Mouse (Mus musculus) right cerebral cortex, postnatal 4 days (tissue): ENCODE measurements around the gene Il13ra1.
A peak's percentile ranks its signal among the peaks of the same experiment; 100 is the strongest.

Experiments used
- DNase-seq: peaks from one replicate; pipeline ENCODE4 v3.0.0-alpha.2; 2022

Gene Il13ra1

DNA sequence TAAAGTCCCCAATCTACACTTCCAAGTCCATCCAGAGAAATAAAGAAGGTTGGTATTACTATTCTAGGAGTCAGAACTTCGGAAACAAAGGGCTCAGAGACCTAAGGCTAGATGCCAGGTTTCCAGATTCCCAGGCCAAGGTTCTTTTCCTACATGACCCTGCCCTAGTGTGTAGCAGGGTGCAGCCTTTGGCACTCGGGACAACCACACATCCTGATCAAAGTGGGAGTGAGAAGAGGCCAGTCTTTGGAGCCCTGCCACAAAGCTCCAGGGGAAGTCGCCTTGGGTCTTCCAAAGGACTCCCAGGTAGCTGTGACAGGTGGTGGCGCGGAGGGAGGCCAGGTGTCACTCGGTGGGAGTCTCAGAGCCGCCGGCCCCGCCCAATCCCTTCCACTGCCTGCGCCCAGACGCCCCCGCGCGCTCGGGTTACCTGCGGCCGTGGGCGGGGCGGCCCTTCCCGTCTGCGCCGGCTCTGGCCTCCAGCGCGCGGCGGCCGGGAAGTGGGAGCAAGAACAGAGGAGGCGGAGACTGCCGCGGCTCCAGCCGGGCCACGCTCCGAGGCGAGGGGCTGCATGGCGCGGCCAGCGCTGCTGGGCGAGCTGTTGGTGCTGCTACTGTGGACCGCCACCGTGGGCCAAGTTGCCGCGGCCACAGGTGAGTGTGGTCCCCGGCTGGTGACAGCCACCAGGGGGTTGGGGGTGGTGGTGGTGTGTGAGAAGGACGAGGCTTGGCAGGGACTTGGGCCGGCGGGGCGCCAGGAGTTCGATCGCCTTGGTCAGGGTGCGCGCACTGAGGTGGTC, at the start of gene Il13ra1:
Gene Il13ra1, plus strand, starts transcription at position 489 of the 800 bp plus-strand sequence.
- peak; percentile 5 for DNase-seq

DNA sequence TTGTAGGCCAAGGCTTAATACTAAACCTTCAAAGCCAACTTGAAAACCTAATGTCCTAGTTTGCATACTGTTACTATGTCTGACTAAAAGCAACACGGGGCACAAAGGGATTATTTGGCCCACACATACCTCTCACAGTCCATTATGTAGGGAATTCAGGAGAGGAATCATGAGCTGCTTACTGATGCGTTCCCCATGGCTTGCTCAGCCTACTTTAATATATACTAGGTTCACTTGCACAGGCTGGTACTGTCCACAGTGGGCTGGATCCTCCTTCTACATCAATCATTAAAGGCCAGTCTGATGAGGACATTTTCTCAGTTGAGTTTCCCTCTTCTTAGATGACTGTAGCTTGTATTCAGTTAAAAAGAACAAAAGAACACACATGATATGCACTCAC, 37.9 kb upstream of the Il13ra1 start:
- DNase-seq, result no peak

DNA sequence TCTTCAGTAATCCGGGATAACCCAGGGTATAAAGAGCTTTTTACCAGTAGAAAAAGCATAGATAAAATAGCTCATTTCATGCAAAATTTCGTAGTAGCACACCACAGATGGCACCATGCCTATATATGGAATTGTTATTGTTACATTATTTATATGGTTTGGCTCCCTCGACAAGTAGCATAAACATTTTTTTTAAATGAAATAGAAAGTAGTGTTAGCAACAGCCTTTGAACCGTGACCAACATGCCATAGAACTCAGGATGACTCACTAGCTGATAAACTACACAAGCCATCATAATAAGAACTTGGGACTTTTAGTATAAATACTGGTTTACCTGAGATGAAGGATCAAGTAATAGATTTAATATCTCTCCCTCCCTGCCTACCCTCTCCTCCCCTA, 34.7 kb upstream of the Il13ra1 start:
- no peak for DNase-seq

DNA sequence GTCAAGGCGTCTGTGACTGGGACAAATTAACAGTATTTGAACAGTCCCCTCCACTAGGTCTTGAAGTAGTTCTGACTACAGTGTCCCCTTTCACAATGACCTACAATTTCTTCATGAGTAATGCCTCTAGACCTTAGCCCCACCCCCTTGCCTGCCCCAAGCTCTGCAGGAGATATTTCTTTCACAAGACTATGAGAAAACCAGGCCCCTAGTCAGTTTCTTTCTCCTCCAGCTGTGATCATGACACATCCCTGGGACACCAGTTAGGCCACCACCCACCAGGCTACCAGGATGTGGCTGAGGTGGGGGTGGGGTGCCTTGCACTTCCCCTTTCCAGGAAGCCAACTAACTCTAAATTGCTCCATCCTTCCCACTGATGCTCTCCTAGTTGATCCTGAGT, 29.0 kb upstream of the Il13ra1 start:
- DNase-seq, result no peak

DNA sequence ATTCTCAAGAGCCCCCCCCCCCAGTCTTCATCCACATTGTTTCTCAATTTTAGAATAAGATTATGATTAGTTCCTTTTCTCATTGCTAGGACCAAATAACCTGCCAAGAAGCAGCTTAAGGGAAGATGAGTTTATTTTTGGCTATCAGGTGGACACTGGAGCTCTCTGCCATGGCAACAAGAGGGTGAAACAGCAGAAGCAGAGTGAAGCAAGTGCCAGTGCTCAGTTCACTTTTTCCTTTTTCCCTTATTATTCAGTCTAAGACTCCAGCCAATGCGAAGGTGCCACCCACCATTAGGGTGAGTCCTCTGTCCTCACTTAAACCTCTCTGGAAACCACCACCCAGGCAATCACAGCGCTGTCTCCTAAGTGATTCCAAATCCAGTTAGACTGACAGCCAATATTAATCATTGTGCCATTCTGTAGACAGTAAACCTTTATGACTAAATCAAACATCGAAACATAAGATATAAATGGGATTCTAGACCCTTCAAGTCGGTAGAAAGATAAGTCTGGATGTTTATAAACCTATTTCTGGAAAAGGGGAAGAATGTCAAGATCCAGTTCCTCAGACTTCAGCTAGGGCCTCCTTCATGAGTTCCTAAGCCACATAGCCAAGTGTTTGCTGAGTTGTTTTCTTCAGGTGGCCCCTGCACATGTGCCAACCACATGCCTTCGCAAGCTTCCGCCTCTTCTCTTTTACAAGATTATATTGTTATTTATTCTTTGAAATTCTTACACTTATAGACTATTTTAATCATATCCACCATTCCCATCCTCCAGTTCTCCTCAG, 23.2 kb upstream of the Il13ra1 start:
- no peak for DNase-seq

DNA sequence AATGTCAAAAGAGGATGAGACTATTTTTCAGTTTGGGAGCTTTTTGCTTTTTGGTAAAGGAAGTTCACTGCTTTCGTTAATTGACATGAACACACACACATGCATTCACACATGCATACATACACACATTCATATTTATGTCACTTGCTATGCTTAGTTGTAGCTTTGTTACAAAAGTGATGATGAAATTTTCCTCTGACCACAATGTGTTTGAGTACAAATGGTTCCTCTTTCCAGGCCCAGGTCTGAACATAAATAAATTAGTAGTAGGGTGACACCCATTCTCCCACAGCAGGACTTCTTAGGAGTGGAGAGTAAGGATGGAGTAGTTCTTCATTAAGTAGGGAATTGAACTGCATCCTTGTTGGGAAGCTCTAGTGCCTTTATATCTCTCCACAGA, 11.0 kb upstream of the Il13ra1 start:
- DNase-seq, result no peak

DNA sequence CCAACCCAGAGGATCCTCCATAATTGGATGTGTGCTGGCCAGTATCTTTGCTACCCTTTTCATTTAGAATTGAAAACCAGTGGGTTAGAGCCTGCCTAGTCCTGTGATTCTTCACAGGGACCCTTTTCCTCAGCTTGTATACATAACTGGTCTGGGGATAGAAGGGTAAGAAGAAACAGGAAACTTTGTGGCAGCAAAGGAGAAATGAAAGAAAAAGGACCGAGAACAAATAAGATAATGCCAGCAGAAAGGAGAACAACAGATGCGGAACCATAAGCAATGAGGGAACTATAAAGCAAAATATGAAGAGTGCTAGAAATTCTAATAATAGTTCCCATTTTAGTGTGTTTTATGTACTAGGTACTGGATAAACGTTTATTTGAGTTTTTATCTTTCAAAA, 10.6 kb upstream of the Il13ra1 start:
- DNase-seq, result no peak

DNA sequence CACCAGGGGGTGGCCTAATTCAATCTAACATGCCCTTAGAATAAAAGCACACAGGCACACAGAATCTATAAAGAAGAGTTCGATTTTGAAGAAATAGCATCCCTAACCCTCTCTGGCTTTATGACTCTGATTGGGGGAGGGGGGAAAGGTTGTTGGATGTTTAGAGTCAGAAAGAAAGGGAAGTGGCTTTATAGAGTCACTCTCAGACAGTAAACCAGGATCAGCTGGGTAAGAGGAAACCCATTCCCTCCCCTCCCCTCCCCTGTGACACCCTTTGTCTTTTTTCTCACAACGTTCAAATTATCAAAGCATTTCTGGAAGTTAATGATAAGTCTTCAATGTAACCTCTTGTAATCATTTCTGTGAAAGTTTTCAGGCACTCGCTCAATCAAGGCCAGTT, 3.3 kb upstream of the Il13ra1 start:
- DNase-seq, result no peak

DNA sequence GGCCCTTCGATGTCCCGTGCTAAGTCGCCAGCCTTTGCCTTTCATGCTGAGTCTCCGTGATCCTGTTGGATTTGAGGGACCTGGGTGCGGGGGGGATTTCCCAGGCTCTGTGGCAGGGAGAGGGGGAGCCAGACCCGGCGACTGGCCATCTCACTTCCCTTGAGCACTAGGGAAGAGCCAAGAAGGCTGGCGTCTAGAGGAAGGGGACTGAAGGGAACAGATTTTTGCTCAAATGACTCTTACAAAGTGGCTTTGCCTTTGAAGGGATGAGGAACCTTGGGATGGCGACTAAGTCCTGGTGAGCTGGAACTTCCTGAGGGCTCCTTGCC, 476 bp downstream of the Il13ra1 start:
- DNase-seq, result no peak

DNA sequence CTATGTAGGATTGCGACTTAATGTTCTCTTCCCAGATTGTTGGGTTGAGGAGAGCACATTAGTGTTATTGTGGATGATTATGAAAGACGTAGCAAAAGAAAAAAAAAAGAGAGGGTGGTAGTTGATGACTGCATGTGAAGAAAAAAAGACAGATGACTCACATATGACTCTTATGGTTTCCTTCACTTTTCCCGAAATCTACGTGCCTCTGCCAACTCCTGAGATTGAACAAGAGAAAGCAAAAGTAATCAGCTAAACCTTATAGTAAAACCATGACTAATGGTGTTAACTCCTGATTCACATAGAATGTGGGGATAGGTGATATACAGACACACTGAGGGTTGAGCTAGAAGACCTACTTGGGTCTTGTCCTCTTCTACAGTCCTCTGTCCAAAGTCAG, 3.3 kb downstream of the Il13ra1 start:
- DNase-seq, result no peak

DNA sequence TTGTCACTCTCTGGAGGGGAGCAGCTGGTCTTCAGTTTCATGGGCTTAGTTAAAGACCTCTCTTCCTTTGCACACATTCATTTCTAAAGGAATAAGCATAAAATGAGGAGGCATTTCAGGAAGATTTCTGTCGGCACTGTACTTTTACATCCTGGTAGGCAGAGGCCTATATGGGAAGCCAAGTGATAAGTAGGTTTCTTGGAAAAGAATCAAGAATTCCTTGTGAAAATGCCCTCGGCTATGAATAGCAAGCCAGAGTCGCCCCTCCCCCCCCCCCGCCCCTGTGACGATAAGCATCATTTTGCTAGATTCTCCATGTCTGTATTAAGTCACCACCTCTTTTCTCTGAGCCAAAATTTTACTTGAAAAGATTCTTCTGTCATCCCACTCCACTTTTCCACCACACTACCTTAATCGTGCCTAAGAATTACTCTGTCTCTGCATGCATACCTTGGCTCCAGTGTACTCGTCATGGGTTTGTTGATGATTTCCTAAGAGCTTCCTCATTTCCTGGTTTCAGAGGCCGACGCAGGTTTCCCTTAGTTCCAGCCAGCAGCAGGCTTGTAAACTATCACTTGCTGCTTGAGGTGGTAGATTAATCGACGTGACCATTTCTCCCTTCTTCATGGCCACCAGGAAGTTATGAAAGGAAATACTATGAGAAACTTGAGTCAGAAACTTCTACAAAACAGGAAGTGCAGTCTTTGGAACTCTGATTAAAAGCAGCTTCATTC, 17.3 kb downstream of the Il13ra1 start:
- DNase-seq, result no peak

DNA sequence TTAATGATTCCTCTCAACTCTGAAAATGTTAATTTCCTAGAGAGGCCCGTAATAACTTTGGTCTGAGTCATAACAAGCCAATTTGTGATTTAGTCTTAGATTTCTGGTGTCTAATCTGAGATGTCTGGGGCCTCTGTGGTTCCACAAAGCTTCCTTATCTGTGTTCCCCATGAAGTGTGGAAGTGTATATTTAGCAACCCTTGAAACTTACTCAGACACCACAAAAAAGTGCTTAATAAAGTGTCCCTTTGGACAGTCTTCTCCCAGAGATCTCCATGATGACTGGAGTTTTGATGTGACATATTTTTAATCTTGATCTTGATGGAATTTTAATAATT, 17.8 kb downstream of the Il13ra1 start:
- no peak for DNase-seq

DNA sequence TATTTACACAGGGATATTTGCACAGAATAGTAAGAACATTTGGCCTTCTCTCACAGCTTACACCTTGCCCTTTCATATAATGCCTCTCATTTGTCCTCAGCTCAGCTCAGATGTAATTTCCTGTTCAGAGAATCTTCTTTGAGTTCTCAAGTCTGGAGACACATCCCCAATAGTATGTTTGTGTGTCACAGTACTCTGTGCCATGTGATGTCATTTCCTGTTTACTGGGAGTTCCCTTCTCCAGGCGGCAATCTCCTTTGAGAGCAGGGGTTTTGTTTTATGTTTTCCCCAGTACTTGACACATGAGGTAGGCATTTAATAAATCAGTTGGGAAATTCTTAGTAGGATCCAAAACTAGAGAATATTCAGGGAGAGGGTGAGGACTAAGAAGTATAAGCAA, 24.4 kb downstream of the Il13ra1 start:
- DNase-seq, result no peak

DNA sequence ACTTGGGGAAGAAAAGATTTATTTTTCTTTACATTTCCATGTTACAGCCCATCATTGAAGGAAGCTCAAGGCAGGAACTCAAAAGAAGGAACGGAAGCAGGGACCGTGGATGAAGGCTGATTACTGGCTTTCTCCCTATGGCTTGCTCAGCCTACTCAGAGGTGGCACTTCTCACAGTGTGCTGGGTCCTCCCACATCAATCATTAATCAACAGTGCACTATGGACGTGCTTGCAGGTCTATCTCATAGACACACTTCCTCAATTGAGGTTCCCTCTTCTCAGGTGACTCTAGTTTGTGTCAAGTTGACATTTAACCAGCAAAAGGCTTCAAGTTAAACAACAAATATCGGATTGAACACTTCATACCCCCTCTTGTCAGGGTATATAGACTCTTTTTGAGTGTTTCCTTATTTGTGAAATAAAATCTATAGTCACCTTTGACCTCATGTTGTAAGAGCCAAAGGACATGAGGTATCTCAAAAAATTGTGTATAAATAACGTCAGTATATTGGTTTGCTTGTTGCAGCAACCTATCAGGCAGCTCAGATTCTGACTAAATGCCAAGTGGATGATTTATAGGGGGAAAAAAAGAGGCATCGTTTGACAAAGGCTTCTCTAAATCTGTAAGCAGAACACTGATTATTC, 30.2 kb downstream of the Il13ra1 start:
- DNase-seq, result no peak

DNA sequence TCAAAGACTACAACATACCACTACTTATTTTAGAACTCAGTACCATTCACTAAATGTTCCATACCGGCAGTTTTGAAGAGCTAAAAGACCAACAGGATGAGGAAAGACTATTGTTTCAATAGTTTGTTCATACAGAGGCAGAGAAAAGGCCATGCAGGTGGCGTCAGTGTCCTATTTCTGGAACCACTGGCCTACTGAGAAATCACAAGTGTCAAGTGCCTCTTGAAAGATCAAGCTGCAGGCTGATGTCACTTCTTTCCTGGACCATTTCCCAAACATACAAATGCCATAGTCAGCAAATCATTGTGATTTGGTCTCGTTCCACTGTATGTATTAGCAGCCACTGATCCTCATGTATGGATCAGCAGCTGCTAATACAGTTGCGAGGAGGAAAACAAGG, 34.8 kb downstream of the Il13ra1 start:
- no peak for DNase-seq

DNA sequence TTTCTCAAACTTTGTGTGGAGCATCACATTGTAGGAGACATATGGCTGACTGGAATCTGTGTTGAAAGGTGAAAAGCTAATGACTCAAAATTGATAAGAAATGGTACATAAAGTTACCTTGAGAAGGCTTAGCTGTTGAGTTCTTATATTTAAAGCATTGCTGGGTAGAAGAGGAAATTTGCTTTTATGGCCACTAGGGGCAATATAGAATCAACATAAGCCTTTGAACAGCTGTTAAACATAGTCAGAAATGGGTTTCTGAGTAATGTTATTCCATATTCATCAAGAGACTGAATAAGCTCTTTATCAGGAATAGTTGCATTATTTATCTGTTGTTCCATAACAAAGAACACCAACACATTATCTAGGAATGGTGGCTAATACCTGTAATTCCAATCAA, 38.2 kb downstream of the Il13ra1 start:
- no peak for DNase-seq

DNA sequence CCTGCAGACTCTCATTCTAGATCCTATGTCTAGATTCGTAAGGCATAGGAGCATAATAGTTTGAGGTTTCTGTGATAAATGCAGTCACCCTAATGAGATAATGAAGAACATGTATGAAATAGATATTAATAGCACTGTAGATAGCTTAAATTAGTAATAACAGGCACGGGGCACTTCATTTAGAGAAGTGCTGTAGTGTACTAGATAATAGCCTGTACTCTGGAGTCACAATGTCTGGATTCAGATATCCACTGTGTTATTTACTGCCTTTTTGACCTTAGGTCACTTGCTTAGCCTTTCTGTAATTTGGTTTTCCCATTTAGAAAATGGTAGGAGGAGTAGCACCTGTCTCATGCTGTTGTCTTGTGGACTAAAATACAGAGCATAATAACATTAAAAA, 44.8 kb downstream of the Il13ra1 start:
- DNase-seq, result no peak

DNA sequence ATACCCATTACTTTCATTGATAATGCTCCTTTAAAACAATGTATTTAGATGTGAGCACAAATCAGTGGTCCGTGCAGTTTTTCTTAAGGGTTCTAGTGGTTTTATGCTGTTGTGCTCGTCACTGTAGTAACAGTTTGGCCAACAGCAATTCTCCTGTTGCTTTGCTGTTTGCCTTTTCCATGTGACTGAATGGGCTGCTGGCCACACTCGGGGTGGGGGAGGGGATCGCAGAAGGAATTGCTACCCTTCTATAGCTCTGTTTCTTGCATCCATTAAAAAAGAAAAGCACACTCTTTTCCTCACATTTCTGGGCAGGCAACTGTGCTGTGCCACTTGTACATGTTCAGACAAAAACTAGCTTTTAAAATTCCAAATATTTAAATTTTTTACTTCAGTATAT, 49.7 kb downstream of the Il13ra1 start:
- DNase-seq, result peak; percentile 29

DNA sequence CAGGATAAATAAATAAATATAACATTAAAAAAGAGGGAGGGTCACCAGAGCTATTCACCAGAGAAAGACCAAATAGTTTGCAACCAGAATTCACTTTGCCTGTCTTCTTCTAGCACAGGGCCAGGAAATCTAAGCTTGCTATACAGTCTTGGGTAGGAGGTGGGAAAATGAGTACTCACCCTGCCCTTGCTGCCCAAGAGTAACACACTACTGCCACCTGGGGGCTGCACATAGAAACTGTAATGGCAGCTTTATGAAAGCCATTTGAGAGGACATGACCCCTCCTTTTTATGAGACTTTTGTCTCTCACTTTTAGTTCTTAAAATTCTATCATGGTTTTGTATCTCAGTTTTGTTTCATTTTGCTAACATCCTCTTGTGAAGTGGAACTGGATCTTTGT, 71.7 kb downstream of the Il13ra1 start:
- DNase-seq, result peak; percentile 51

DNA sequence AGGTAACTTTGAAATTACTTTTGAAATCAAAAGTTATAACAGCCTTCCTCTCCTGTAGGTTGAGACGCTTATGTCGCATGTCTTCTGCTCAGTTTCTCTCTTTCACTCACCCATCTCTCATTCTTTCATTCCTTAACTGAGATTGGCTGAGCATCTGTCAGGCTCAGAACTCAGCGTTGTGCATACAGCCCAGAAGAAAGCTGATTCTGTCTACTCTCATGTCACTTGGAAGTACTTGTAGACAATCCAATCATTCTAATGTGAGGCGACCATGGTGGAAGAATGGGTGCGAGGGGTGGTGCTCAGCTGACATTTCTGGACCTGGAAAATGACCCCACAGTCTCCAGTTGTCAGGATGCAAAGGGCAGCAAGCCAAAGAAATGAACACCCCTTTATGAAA, 74.1 kb downstream of the Il13ra1 start:
- no peak for DNase-seq

DNA sequence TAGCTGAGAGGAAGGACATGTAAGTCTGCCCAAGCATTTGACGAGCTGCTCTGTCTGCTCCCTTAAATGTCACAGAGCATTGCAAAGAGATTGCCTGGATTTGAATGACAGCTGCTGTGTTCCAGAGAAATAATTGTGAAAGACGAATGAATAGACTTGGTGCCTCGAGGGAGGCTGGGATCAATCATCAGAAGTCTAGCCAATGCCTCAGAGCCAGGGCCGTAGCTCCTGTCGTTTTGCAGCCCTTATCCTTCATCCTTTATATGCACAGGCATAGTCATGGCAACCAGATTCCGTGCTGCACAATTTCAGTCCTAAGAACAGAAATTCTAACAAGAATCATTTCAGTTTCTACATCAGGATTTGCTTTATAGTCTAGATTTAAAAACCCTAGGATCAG, 74.5 kb downstream of the Il13ra1 start:
- no peak for DNase-seq

DNA sequence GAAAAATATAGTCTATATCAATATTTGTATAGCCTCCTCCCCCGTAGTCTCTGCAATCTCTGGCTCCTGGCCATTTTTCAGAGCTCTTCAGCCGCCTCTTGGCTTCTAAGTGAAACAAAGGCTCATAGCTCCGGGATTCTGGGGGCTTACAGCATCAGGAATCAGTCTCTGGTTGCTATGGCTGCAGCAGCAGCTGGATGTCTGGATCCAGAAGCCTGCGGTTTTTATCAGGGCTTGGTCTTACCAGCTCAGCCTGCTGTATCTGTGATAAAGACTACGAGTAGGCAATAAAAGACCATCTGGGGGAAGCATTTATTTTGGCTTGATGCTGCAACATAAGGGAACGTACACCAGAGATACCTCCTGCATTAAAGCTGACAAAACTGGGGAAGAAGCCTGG, 82.0 kb downstream of the Il13ra1 start:
- no peak for DNase-seq

DNA sequence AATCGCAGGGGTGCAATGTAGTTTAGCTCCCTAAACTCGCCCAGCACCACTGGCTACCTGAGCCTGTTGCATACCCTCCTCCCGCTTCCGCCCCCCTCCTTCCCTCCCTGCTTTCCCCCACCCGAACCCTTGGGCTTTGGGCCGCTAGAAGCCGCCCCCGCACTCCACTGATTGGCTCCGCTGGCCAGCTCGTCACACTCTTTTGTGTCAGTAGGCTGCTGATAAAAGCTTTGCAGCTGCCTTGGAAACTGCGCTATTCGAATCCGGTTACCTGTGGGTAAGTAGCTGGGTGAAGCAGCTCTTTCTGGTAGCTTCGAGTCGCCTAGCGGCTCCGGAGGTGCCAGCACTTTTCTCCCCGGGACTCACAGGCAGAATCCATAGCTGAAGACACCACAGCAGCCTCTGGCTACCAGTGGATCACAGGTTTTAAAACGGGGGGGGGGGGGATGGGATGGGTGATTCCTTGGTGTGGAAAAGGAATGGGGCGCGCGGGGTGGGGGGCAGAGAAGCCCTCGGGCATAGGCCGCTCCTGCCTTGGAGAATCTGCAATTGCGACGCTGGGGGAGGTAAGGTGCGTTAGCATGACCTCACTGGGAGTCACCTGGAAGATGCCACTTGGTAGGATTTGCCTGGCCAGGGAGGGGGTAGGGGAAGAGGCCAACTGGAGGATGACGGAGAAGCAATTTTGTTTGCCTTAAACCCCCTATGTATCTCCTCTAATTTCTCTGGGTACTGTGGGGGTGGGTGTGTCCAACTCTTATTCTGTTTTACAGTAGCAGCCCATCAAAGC, 84.0 kb downstream of the Il13ra1 start, which contains the start of gene Zcchc12:
Gene Zcchc12, plus strand, starts transcription at position 169 of the 790 bp plus-strand sequence.
- peak; percentile 56 for DNase-seq
